Mouse (Mus musculus) megakaryocyte, embryonic 14.5 days (primary cell): ENCODE measurements at regions not wholly inside any gene's neighbourhood (a gene's known extent, or its start where the extent isn't known, plus 50 kb on each side); places are given as distances from the start of the nearest gene placed in this dataset.

Experiments
- H3K27me3 ChIP-seq: replicated peaks from 2 replicates; pipeline ENCODE3; 2012; ENCODE audit warnings: inconsistent platforms
- H3K36me3 ChIP-seq: replicated peaks from 2 replicates; pipeline ENCODE3; 2012; ENCODE audit warnings: low read length, inconsistent platforms, mixed read lengths
- H3K4me1 ChIP-seq: 2 replicates; pipeline ENCODE4 v1.6.1; 2012; ENCODE audit warnings: inconsistent platforms
- H3K4me3 ChIP-seq: replicated peaks from 2 replicates; pipeline ENCODE3; 2012; ENCODE audit warnings: moderate library complexity, mild to moderate bottlenecking, inconsistent platforms
- H3K9me3 ChIP-seq: 2 replicates; pipeline ENCODE4 v1.6.1; 2012; ENCODE audit warnings: inconsistent platforms
- FLI1 ChIP-seq: IDR thresholded peaks from 2 replicates; pipeline ENCODE4 v1.6.1; 2012; ENCODE audit warnings: low read length, inconsistent platforms, mixed read lengths
- GATA1 ChIP-seq: IDR thresholded peaks from 3 replicates; pipeline ENCODE4 v1.6.1; 2012; ENCODE audit warnings: mixed read lengths, low read length, inconsistent platforms, borderline replicate concordance

- Histone ChIP-seq H3K36me3 (no peaks in the 10 kb centered on the region), H3K27me3 (no peaks in the 10 kb centered on the region), H3K4me1 (no peaks in the 10 kb centered on the region), H3K4me3 (no peak overlapping the region), H3K9me3 (peaks cover 19% of the 10 kb centered on the region)
- no peak for TF ChIP-seq FLI1
- no peak for TF ChIP-seq GATA1
These were observed 99.9 kb downstream of the Sall1 start for GRCm38 (mm10) chr8:88944038-88944437.

GRCm38 (mm10) chr8:88939071-88939746 is 104.8 kb downstream of the Sall1 start:
- TF ChIP-seq FLI1 (no peak), GATA1 (no peak)
- H3K36me3 ChIP-seq: no peaks in the 10 kb centered on the region
- peaks cover 23% of the 10 kb centered on the region for H3K9me3 ChIP-seq
- H3K4me3 ChIP-seq: no peak overlapping the region
- H3K4me1 ChIP-seq: no peaks in the 10 kb centered on the region
- H3K27me3 ChIP-seq: no peaks in the 10 kb centered on the region

GRCm38 (mm10) chr8:88934708-88935107 is 109.3 kb downstream of the Sall1 start:
- Histone ChIP-seq H3K36me3 (no peaks in the 10 kb centered on the region), H3K4me3 (no peak overlapping the region), H3K27me3 (no peaks in the 10 kb centered on the region), H3K9me3 (peaks cover 25% of the 10 kb centered on the region), H3K4me1 (no peaks in the 10 kb centered on the region)
- no peak for TF ChIP-seq FLI1
- no peak for TF ChIP-seq GATA1

GRCm38 (mm10) chr8:88931050-88931449 is 112.9 kb downstream of the Sall1 start:
- H3K4me1 ChIP-seq: no peaks in the 10 kb centered on the region
- TF ChIP-seq FLI1 (no peak), GATA1 (no peak)
- no peak overlapping the region for H3K4me3 ChIP-seq
- no peaks in the 10 kb centered on the region for H3K36me3 ChIP-seq
- H3K9me3 ChIP-seq: peaks cover 21% of the 10 kb centered on the region
- H3K27me3 ChIP-seq: no peaks in the 10 kb centered on the region

DNA sequence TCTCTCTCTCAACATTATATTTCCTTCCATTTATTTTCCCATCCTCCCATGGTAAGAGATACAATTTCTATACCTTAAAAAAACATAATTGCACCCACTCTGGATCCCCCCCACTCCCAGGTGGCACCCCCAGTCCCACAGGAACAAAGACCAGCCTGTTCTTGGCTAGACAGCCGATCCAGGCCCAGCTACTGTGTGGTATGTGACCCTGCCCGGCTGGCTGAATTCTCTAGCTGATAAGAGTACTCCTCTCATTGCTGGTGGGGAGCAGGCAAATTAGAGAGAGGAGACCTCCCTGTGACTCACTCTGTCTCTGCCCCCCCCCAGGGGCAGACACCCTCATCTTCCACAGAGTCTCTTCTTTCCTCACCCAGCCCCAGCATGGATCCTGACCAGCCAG is 113.6 kb downstream of the Sall1 start:
- Histone ChIP-seq H3K4me1 (no peaks in the 10 kb centered on the region), H3K36me3 (no peaks in the 10 kb centered on the region), H3K4me3 (no peak overlapping the region), H3K9me3 (peaks cover 21% of the 10 kb centered on the region), H3K27me3 (no peaks in the 10 kb centered on the region)
- TF ChIP-seq FLI1: no peak
- no peak for TF ChIP-seq GATA1

DNA sequence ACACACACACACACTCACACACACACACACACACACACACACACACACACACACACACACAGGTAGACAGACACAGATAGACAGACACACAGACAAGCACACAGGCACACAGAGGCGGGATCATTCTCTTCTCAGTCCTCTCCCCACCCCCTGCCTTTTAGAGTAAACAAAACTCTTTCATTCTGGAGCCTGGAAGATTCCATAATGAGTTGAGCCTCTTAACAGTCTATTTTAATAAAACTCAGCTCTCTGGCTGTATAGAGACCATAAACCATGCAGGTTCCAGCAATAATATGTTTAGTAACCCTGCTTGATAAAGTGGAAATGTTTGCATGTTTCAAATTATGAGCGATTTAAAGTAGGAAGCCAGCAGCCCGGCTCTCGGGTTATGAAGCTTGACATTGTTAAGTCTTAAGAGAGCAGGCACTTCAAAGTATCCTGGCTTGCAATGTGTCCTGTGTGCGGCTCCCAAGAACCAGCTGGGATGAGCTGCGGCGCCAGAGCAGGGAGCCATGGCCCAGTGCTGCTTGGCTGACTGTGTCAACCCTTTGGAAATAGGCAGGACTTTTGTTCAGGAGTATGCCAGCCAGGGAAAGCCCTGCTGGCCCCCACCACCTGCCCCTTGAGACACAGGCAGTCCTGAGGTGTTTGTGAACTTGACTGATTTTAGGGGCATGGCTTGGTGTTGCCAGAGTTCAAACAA is 115.1 kb downstream of the Sall1 start:
- TF ChIP-seq GATA1: no peak
- TF ChIP-seq FLI1: no peak
- no peaks in the 10 kb centered on the region for H3K4me1 ChIP-seq
- no peaks in the 10 kb centered on the region for H3K27me3 ChIP-seq
- H3K36me3 ChIP-seq: no peaks in the 10 kb centered on the region
- no peak overlapping the region for H3K4me3 ChIP-seq
- H3K9me3 ChIP-seq: peaks cover 18% of the 10 kb centered on the region

- no peaks in the 10 kb centered on the region for H3K36me3 ChIP-seq
- no peaks in the 10 kb centered on the region for H3K27me3 ChIP-seq
- H3K4me3 ChIP-seq: no peak overlapping the region
- no peak for TF ChIP-seq GATA1
- TF ChIP-seq FLI1: no peak
- no peaks in the 10 kb centered on the region for H3K4me1 ChIP-seq
- peaks cover 22% of the 10 kb centered on the region for H3K9me3 ChIP-seq
These were observed 121.1 kb downstream of the Sall1 start for GRCm38 (mm10) chr8:88922840-88923239.

DNA sequence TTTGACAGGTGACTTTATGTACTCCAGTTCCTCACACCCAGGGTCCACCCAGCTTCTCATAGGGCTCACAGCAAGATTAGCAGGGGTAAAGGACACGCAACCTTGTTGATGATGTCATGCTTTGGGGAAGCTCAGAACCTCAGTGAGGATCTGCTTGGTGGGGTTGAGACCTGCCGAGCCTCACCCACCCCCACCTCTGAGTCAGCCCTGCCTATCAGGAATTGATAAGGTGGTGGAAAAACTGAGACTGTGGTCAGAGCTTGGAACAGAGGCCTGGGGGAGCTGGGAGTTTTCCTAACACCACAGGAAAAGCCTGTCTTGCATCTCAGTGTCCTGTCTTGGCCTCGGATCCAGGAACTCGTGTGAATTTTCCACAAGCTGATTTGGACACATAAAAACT is 122.0 kb downstream of the Sall1 start:
- no peak overlapping the region for H3K4me3 ChIP-seq
- H3K27me3 ChIP-seq: no peaks in the 10 kb centered on the region
- no peaks in the 10 kb centered on the region for H3K36me3 ChIP-seq
- peaks cover 22% of the 10 kb centered on the region for H3K9me3 ChIP-seq
- H3K4me1 ChIP-seq: no peaks in the 10 kb centered on the region
- TF ChIP-seq FLI1: no peak
- TF ChIP-seq GATA1: no peak

GRCm38 (mm10) chr8:88919282-88919681 is 124.7 kb downstream of the Sall1 start:
- TF ChIP-seq GATA1 (no peak), FLI1 (no peak)
- Histone ChIP-seq H3K27me3 (no peaks in the 10 kb centered on the region), H3K36me3 (no peaks in the 10 kb centered on the region), H3K4me3 (no peak overlapping the region), H3K9me3 (peaks cover 22% of the 10 kb centered on the region), H3K4me1 (no peaks in the 10 kb centered on the region)

DNA sequence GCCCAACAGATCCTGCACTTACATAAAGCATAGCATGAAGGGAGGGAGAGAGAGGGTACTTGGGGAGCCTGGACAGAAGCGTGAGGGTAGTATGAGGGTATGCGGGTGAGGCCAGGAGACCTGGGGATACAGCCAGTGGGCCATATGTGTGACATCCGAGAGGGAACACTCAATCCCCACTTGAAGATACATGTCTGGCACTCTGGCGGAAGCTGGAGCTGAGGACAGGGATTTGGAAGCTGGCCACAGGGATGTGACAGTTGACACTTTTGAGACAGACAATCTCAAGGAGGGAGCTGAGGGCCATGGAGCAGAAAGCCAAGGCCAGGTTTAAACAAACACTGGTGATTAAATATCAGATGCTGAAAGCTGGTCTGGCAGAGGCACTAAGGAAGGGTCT is 127.9 kb downstream of the Sall1 start:
- no peaks in the 10 kb centered on the region for H3K36me3 ChIP-seq
- H3K4me1 ChIP-seq: no peaks in the 10 kb centered on the region
- no peak overlapping the region for H3K4me3 ChIP-seq
- H3K9me3 ChIP-seq: 0 out of 2 replicates have a peak, but pooled peaks cover 3% of the 10 kb centered on the region
- no peak for TF ChIP-seq GATA1
- TF ChIP-seq FLI1: no peak
- no peaks in the 10 kb centered on the region for H3K27me3 ChIP-seq
